Comparison of ENCODE assay signal across 14 mouse cellular contexts in genomic region chr14:40999904-41000645, GRCm38 (mm10). TPM values are rescaled to one million over a fixed set of nuclear protein-coding genes. Genes with fewer than 3 reads are reported as not detected.
A peak's percentile ranks its signal among the peaks of the same experiment; 100 is the strongest.
DNase-seq lines count a peak whose midpoint lies in the region; ATAC-seq and TF ChIP-seq lines count a peak whose summit lies in the region.
"Had no signal": no experiment of that assay in that cellular context is flagged by ENCODE, and none has a peak within 500 bp of the region (broad histone marks: within the 10 kb centered on the region; RNA-seq: fewer than 3 reads in every experiment).

No protein-coding gene starts in this region.

- H3K27me3 ChIP-seq in midbrain, postnatal 0 days (ENCODE audit: insufficient read depth, low read length): no peaks in the 10 kb centered on the region
- H3K27me3 ChIP-seq: heart, embryonic 12.5 days; hindbrain, embryonic 12.5 days; neural tube, embryonic 13.5 days had no signal

- H3K36me3 ChIP-seq in midbrain, postnatal 0 days (ENCODE audit: insufficient read depth, low read length): peaks cover 33% of the 10 kb centered on the region

- H3K9me3 ChIP-seq in midbrain, postnatal 0 days (ENCODE audit: low read length): no peaks in the 10 kb centered on the region
- H3K9me3 ChIP-seq: heart, embryonic 12.5 days; hindbrain, embryonic 12.5 days; neural tube, embryonic 13.5 days had no signal

- no peak overlapping the region for H3K27ac ChIP-seq in midbrain, postnatal 0 days (ENCODE audit: low read depth, low read length)
- H3K27ac ChIP-seq: hindbrain, embryonic 12.5 days; neural tube, embryonic 13.5 days had no signal

- no peak overlapping the region for H3K4me2 ChIP-seq in midbrain, postnatal 0 days (ENCODE audit: low read depth, low read length, poor library complexity, severe bottlenecking)
- H3K4me2 ChIP-seq: heart, embryonic 12.5 days; hindbrain, embryonic 12.5 days; neural tube, embryonic 13.5 days had no signal

- 87% methylated on average over 7 of the region's 7 CpGs for WGBS in midbrain, postnatal 0 days

- 0 out of 2 replicates have a peak, but pooled peaks cover 3% of the 10 kb centered on the region for H3K4me1 ChIP-seq in midbrain, postnatal 0 days (ENCODE audit: insufficient read depth, low read length)

- peak; percentile 72 for ATAC-seq in common myeloid progenitor, adult 5-6 weeks (replicated peaks; ENCODE audit: low read depth, poor library complexity, severe bottlenecking)
- peak; percentile 96 for ATAC-seq in neutrophil, adult 5-6 weeks (ENCODE audit: extremely low read depth, insufficient number of reproducible peaks, low FRiP score, poor library complexity, severe bottlenecking)
- no peak for ATAC-seq in midbrain, postnatal 0 days (ENCODE audit: low FRiP score)

- DNase-seq in kidney, adult 9 months: peak; percentile 32
- DNase-seq in kidney, adult 11 months: no peak
- DNase-seq in B cell, adult 2 months: peak; percentile 80 to 86
- no peak for DNase-seq in midbrain, postnatal 0 days (ENCODE audit: low spot score)
- no peak for DNase-seq in neural tube, embryonic 10.5 days (ENCODE audit: extremely low spot score, low spot score)
- no peak for DNase-seq in gastrocnemius, postnatal 10 days
- DNase-seq: cerebellum, adult 18-20 months; kidney, postnatal 36 days; right cerebral cortex, postnatal 14 days had no signal

- H3K4me3 ChIP-seq in midbrain, postnatal 0 days (ENCODE audit: low read depth, low read length): no peak overlapping the region
- H3K4me3 ChIP-seq: heart, embryonic 12.5 days; hindbrain, embryonic 12.5 days; neural tube, embryonic 13.5 days had no signal

- H3K9ac ChIP-seq in midbrain, postnatal 0 days (replicated peaks; ENCODE audit: low read length, poor library complexity, severe bottlenecking): no peak overlapping the region
- H3K9ac ChIP-seq: heart, embryonic 12.5 days; hindbrain, embryonic 12.5 days; neural tube, embryonic 13.5 days had no signal

- TF ChIP-seq CTCF in midbrain, postnatal 0 days (IDR thresholded peaks at IDR 0.05): no peak

RNA-seq across cellular contexts. Expression of gene Fam213a, which starts 13.5 kb away (rescaled TPM):
- 26.4 and 32.5 TPM in 2 replicates for total RNA-seq in common myeloid progenitor, adult 5-6 weeks (2017)
- total RNA-seq in neutrophil, adult 5-6 weeks (2017): 35.5 and 36.1 TPM in 2 replicates
- 50.0 and 66.3 TPM in 2 replicates for total RNA-seq in midbrain, postnatal 0 days (2014; rRNA removed)
- polyA plus RNA-seq in midbrain, postnatal 0 days (2015; fragmentation: Nextera tagmentation; extraction: Ambion mirVana): 110 and 124 TPM in 2 replicates
- 10 to 100 TPM in 1 of 2 experiments, 1 to 10 TPM in 1; 7.2 to 11.0 TPM for total RNA-seq in gastrocnemius, postnatal 10 days (2021)

RNA-seq across cellular contexts. Expression of gene Tspan14, which starts 33.5 kb away (rescaled TPM):
- 46.6 and 49.2 TPM in 2 replicates for total RNA-seq in common myeloid progenitor, adult 5-6 weeks (2017)
- total RNA-seq in neutrophil, adult 5-6 weeks (2017): 56.7 and 60.5 TPM in 2 replicates
- total RNA-seq in midbrain, postnatal 0 days (2014; rRNA removed): 31.2 and 31.8 TPM in 2 replicates
- 28.3 and 31.3 TPM in 2 replicates for polyA plus RNA-seq in midbrain, postnatal 0 days (2015; fragmentation: Nextera tagmentation; extraction: Ambion mirVana)
- total RNA-seq in gastrocnemius, postnatal 10 days (2021): 10 to 100 TPM; 17.2 to 19.1 TPM

Comparison
In these comparisons a context has a peak if more than half of its experiments do, and no peak if none do; other contexts are left out.
1. DNase-seq: peak in kidney, adult 9 months (single experiment) and B cell, adult 2 months (2 of 2); none in kidney, adult 11 months (single experiment), midbrain, postnatal 0 days (single experiment), neural tube, embryonic 10.5 days (single experiment) and gastrocnemius, postnatal 10 days (single experiment).